Comparison of ENCODE assay signal across 15 mouse cellular contexts in genomic region chr8:65922294-65923019, GRCm38 (mm10).
A peak's percentile ranks its signal among the peaks of the same experiment; 100 is the strongest.
DNase-seq lines count a peak whose midpoint lies in the region; ATAC-seq lines count a peak whose summit lies in the region.
"Had no signal": no experiment of that assay in that cellular context is flagged by ENCODE, and none has a peak within 500 bp of the region (broad histone marks: within the 10 kb centered on the region; RNA-seq: fewer than 3 reads in every experiment).

No protein-coding gene starts in this region.

- ATAC-seq in frontal cortex, adult (ENCODE audit: low TSS enrichment) = peak; percentile 97
- ATAC-seq in forebrain, embryonic 16.5 days = peak; percentile 99
- ATAC-seq: inflammation-experienced regulatory T-cells, adult 6 months had no signal

- H3K9me3 ChIP-seq in forebrain, embryonic 16.5 days (ENCODE audit: control insufficient read depth, low read length) = 0 out of 2 replicates have a peak, but pooled peaks cover 3% of the 10 kb centered on the region

- no peak overlapping the region for H3K4me2 ChIP-seq in forebrain, embryonic 16.5 days (ENCODE audit: low read length)
- H3K4me2 ChIP-seq: heart, embryonic 13.5 days had no signal

- no peak overlapping the region for H3K4me3 ChIP-seq in forebrain, embryonic 16.5 days (replicated peaks; ENCODE audit: low read length)
- H3K4me3 ChIP-seq: heart, embryonic 13.5 days had no signal

- 31% methylated on average over 3 of the region's 3 CpGs for WGBS in forebrain, embryonic 16.5 days

- no peak for DNase-seq in frontal cortex, postnatal 25 days (ENCODE audit: low spot score in 2 of 2)
- DNase-seq in Muller cell, postnatal 12 days (ENCODE audit: inconsistent ontology term) = peak; percentile 14
- peak; percentile 6 to 14 for DNase-seq in layer of hippocampus, postnatal 10 days (ENCODE audit: low spot score in 2 of 2)
- no peak for DNase-seq in adrenal gland, postnatal 25 days
- DNase-seq in embryo, embryonic 9.5 days (ENCODE audit: extremely low spot score) = no peak
- DNase-seq in embryo, embryonic 10 days (ENCODE audit: low spot score) = no peak
- DNase-seq: cerebellum, postnatal 36 days; gastrocnemius, postnatal 14 days; kidney, postnatal 14 days; spleen, adult 18-20 months had no signal

- H3K27me3 ChIP-seq in forebrain, embryonic 16.5 days (replicated peaks; ENCODE audit: control insufficient read depth, insufficient read depth, low read length) = no peaks in the 10 kb centered on the region
- H3K27me3 ChIP-seq: heart, embryonic 13.5 days had no signal

- no peaks in the 10 kb centered on the region for H3K36me3 ChIP-seq in forebrain, embryonic 16.5 days (ENCODE audit: control insufficient read depth, insufficient read depth)
- H3K36me3 ChIP-seq: heart, embryonic 13.5 days had no signal

- H3K9ac ChIP-seq in forebrain, embryonic 16.5 days (replicated peaks; ENCODE audit: low read depth, low read length) = no peak overlapping the region
- H3K9ac ChIP-seq: heart, embryonic 13.5 days had no signal

- peaks cover 6% of the 10 kb centered on the region; the same call in 1 of the 2 replicates for H3K4me1 ChIP-seq in forebrain, embryonic 16.5 days (replicated peaks; ENCODE audit: control insufficient read depth, insufficient read depth, low read length)

- peak overlapping the region; percentile 34 for H3K27ac ChIP-seq in forebrain, embryonic 16.5 days (ENCODE audit: low read length)
- H3K27ac ChIP-seq: heart, embryonic 13.5 days; macrophage had no signal

Comparison
In these comparisons a context has a peak if more than half of its experiments do, and no peak if none do; other contexts are left out.
1. DNase-seq: peak in Muller cell, postnatal 12 days (single experiment) and layer of hippocampus, postnatal 10 days (2 of 2); none in frontal cortex, postnatal 25 days (0 of 2), adrenal gland, postnatal 25 days (single experiment), embryo, embryonic 9.5 days (single experiment) and embryo, embryonic 10 days (single experiment).